Mouse (Mus musculus) frontal cortex, postnatal 36 days (tissue): ENCODE data around the gene Gm3402.
A peak's percentile ranks its signal among the peaks of the same experiment; 100 is the strongest.
"Not testable (repeated sequence)": the region's sequence is repeated elsewhere in the genome, so short reads cannot be mapped to it uniquely, and the experiment has no call there.

Experiments used
- DNase-seq, 2 experiments: peaks; one replicate each; pipeline ENCODE4 v3.0.0; 2022; ENCODE audit warnings: low spot score in 2 of 2

Gm3402 gene

DNA sequence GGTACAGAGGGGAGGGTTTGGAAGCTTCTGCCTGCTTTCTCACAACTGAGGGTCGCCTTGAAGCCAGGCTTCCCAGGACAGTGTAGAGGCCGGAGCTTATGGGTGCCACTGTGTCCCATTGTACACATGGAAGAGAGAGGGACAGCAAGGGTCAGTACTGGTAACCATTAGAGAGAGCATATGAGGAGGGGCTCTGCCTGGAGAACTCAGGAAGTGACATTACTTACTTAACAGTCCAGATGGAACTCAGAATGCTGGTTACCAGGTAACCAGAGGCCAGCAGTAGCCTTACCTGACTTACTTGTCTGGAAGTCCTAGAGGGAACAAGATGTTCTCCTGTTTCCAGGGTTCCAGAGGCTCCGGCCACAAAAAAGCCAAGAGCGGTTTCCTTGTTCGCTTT is at the start of gene Gm3402:
Gm3402 (plus strand) TSS at position 301 of the 400 bp plus-strand sequence.
- DNase-seq = not testable (repeated sequence)

- peak in 1 of 2 experiments; percentile 42 for DNase-seq
Observed at GRCm38 (mm10) chr5:146466663-146467062, 47.3 kb upstream of the Gm3402 start.

DNA sequence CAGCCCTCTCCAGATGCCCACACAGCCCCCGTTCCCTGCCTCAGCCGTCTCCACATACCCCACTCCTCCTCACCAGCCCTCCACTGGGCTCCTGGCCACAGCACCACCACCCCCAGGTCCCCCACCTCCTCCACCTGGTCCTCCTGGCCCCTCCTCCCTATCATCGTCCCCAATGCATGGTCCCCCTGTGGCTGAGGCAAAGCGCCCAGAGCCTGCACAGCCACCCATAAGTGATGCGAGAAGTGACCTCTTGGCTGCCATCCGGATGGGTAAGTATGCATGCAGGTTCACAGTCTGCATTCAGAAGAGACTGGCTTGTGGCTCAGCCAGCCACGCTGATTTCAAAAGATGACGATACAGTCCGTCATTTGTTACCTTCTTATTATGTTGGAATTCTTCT is 45.6 kb upstream of the Gm3402 start:
- no peak for DNase-seq

DNA sequence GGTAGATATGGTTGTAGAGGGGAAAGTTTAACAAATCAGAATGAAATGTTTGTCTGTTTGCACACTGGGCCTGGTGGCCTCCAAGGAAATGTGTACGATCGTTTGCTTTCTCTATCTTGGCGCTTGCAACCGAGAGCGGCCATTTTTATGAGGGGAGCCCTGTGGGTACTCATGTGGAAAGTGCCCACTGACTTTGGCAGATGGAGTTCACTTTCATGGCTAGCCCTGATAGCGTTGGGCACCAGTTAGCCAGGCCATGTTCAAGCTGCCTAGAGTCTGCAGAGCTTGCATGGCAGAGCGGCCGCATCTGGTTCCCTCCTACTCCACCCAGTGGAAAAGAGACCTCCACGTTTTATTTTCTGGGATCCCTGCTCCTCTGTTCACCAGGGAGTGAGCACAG is 43.1 kb upstream of the Gm3402 start:
- no peak for DNase-seq

DNA sequence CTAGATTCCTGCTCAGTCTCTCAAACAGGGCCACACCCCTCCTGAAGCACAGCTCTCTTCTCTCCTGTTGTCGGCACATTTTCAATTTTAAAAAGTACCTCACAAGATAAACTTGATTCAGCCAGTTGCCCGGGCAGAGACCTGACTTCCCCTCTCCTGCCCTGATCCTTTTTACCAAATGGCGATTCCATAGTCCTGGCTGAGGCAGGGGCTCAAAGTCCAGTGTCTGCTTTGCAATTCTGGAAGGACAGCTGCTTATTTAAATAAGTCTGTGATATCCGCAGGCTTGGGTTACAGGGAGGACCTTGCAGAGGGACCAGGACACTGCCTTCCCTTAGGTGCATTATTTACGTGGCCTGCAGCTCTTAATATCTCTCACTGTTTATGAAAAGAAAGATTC is 42.6 kb upstream of the Gm3402 start:
- no peak for DNase-seq

DNA sequence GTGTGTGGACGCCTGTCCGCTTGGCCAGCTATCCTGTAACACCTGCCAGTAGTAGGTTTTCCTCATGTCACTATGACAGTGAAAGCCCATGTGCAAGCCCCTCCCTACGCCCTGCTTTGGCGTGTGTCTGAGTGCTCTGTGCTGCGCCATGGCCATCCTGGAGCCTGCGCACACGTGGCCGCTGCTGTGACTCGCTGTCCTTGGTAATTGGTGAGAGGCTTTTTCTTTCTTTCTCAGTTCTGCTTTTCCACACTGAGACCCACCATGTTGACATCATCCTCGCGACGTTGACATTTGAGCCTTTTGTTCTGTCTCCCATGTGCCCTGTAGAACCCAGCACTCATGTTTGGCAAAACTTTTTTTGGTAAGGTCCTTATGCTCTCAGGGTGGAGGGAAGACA is 42.1 kb upstream of the Gm3402 start:
- no peak for DNase-seq

- peak; percentile 39 to 68 for DNase-seq
Observed at GRCm38 (mm10) chr5:146479564-146479963, 34.4 kb upstream of the Gm3402 start.

- not testable (repeated sequence) for DNase-seq
Observed at GRCm38 (mm10) chr5:146481665-146482064, 32.3 kb upstream of the Gm3402 start, which contains the start of gene Gm6408. Gm6408 (plus strand) TSS chr5:146481965.

- DNase-seq = peak in 1 of 2 experiments; percentile 51
Observed at GRCm38 (mm10) chr5:146488959-146489358, 25.0 kb upstream of the Gm3402 start.

DNA sequence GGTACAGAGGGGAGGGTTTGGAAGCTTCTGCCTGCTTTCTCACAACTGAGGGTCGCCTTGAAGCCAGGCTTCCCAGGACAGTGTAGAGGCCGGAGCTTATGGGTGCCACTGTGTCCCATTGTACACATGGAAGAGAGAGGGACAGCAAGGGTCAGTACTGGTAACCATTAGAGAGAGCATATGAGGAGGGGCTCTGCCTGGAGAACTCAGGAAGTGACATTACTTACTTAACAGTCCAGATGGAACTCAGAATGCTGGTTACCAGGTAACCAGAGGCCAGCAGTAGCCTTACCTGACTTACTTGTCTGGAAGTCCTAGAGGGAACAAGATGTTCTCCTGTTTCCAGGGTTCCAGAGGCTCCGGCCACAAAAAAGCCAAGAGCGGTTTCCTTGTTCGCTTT is 22.9 kb upstream of the Gm3402 start, which contains the start of gene Gm6370:
Gm6370 (plus strand) TSS at position 301 of the 400 bp plus-strand sequence.
- DNase-seq = not testable (repeated sequence)

DNA sequence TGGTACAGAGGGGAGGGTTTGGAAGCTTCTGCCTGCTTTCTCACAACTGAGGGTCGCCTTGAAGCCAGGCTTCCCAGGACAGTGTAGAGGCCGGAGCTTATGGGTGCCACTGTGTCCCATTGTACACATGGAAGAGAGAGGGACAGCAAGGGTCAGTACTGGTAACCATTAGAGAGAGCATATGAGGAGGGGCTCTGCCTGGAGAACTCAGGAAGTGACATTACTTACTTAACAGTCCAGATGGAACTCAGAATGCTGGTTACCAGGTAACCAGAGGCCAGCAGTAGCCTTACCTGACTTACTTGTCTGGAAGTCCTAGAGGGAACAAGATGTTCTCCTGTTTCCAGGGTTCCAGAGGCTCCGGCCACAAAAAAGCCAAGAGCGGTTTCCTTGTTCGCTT is 11.8 kb upstream of the Gm3402 start, which contains the start of gene 4930449I24Rik:
4930449I24Rik (plus strand) TSS at position 301 of the 400 bp plus-strand sequence.
- not testable (repeated sequence) for DNase-seq

GRCm38 (mm10) chr5:146525501-146525900 is 11.6 kb downstream of the Gm3402 start, which contains the start of gene Gm3404:
Gm3404 (plus strand) TSS chr5:146525801.
- DNase-seq = not testable (repeated sequence)

GRCm38 (mm10) chr5:146537347-146537746 is 23.4 kb downstream of the Gm3402 start, which contains the start of gene Gm3409:
Gm3409 (plus strand) TSS chr5:146537647.
- not testable (repeated sequence) for DNase-seq

DNA sequence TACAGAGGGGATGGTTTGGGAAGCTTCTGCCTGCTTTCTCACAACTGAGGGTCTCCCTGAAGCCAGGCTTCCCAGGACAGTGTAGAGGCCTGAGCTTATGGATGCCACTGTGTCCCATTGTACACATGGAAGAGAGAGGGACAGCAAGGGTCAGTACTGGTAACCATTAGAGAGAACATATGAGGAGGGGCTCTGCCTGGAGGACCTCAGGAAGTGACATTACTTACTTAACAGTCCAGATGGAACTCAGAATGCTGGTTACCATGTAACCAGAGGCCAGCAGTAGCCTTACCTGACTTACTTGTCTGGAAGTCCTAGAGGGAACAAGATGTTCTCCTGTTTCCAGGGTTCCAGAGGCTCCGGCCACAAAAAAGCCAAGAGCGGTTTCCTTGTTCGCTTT is 41.9 kb downstream of the Gm3402 start, which contains the start of gene Gm3415:
Gm3415 (plus strand) TSS at position 301 of the 400 bp plus-strand sequence.
- DNase-seq = not testable (repeated sequence)

DNA sequence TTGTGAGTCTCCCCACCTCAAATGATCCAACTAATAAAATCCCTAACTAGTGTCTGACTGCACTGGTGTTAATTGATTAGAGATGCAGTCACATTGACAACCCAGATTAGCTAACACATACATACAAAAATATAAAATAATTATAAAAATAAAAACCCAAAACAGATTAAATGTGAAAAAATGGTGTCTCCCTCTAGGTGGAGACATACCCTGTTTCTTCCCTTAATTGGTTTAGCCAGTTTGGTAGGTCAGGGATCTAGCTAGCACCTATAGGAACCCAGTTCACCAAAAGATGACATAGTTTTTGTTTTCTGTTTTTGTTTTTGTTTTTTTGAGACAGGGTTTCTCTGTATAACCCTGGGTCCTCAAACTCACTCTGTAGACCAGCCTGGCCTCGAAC is 50.3 kb downstream of the Gm3402 start:
- DNase-seq = no peak
